Mouse (Mus musculus) limb, embryonic 14.5 days (tissue): Measurements from ENCODE around the gene Trappc3l. TPM values are rescaled to one million over a fixed set of nuclear protein-coding genes. Genes with fewer than 3 reads are reported as not detected.

Experiments used
- ATAC-seq: fragments of 200-750 bp; cut with Nextera tagmentation; 2 replicates; pipeline ENCODE4 v1.8.0; 2017; ENCODE audit warnings: low read depth, moderate number of reproducible peaks, moderate TSS enrichment; ENCODE audit not compliant: low FRiP score
- DNase-seq: peaks from one replicate; pipeline ENCODE4 v3.0.0-alpha.2; 2015; ENCODE audit warnings: low spot score
- H3K27ac ChIP-seq: fragments of 300-500 bp; sonication (generic); replicated peaks from 2 replicates; pipeline ENCODE4 v1.5.1; 2014; ENCODE audit warnings: low read depth, mild to moderate bottlenecking, low read length, moderate library complexity, mixed read lengths
- H3K27me3 ChIP-seq: fragments of 300-500 bp; sonication (generic); 2 replicates; pipeline ENCODE4 v1.6.1; 2014; ENCODE audit warnings: low read length, mixed read lengths; ENCODE audit not compliant: control insufficient read depth, insufficient read depth
- H3K36me3 ChIP-seq: fragments of 300-500 bp; sonication (generic); 2 replicates; pipeline ENCODE4 v1.6.1; 2014; ENCODE audit warnings: mild to moderate bottlenecking, low read length, moderate library complexity, mixed read lengths; ENCODE audit not compliant: control insufficient read depth, insufficient read depth
- H3K4me1 ChIP-seq: fragments of 300-500 bp; sonication (generic); 2 replicates; pipeline ENCODE4 v1.6.1; 2014; ENCODE audit warnings: antibody characterized with exemption, low read length, mixed read lengths; ENCODE audit not compliant: control insufficient read depth, insufficient read depth
- H3K4me2 ChIP-seq: fragments of 300-500 bp; sonication (generic); replicated peaks from 2 replicates; pipeline ENCODE4 v1.6.1; 2014; ENCODE audit warnings: low read depth, mild to moderate bottlenecking, low read length, moderate library complexity; ENCODE audit not compliant: severe bottlenecking
- H3K4me3 ChIP-seq: fragments of 300-500 bp; sonication (generic); replicated peaks from 2 replicates; pipeline ENCODE4 v1.5.1; 2014; ENCODE audit warnings: low read length
- H3K9ac ChIP-seq: fragments of 300-500 bp; sonication (generic); 2 replicates; pipeline ENCODE4 v1.6.1; 2014; ENCODE audit warnings: mild to moderate bottlenecking, low read depth, low read length, moderate library complexity; ENCODE audit not compliant: severe bottlenecking
- H3K9me3 ChIP-seq: fragments of 300-500 bp; sonication (generic); 2 replicates; pipeline ENCODE4 v1.6.1; 2016; ENCODE audit warnings: low read length; ENCODE audit not compliant: control insufficient read depth
- POLR2A ChIP-seq: fragments of 200-500 bp; IDR thresholded peaks from 2 replicates; pipeline ENCODE4 v1.8.0; 2012; ENCODE audit warnings: inconsistent platforms, mild to moderate bottlenecking, moderate library complexity, borderline replicate concordance; ENCODE audit not compliant: insufficient read depth, insufficient read length; ENCODE audit errors: extremely low read depth
- WGBS: fragments of 180-500 bp; shearing (Covaris S2); extraction: QIAGEN DNeasy Blood & Tissue Kit; methylation state at CpG from one replicate; pipeline ENCODE4 v1.1.7; 2014; 5-methylcytosine and 5-hydroxymethylcytosine counted together
- polyA plus RNA-seq, 2 experiments: library from polyadenylated mRNA; depleted of rRNA in 1 of 2; stranded (reverse) in 1 of 2; unstranded in 1 of 2; fragments of >200 nt; fragmentation: Nextera tagmentation in 1 of 2; extraction: Ambion mirVana in 1 of 2; gene quantifications; 2 replicates each; pipeline versions ENCODE4 v1.2.1 to v1.2.3; 2012 to 2014

The Trappc3l gene
- polyA plus RNA-seq, 2 experiments = not detected

- Histone ChIP-seq H3K9me3 (no peaks in the 10 kb centered on the region), H3K4me3 (no peak overlapping the region), H3K27ac (no peak overlapping the region), H3K36me3 (no peaks in the 10 kb centered on the region), H3K27me3 (no peaks in the 10 kb centered on the region), H3K4me2 (no peak overlapping the region), H3K4me1 (no peaks in the 10 kb centered on the region), H3K9ac (no peak overlapping the region)
- ATAC-seq (no peak), DNase-seq (no peak)
- 93% methylated on average over 1 of the region's 1 CpGs for WGBS
- no peak for TF ChIP-seq POLR2A
These were observed 49.1 kb downstream of the Trappc3l start for GRCm38 (mm10) chr10:34086514-34086913.

DNA sequence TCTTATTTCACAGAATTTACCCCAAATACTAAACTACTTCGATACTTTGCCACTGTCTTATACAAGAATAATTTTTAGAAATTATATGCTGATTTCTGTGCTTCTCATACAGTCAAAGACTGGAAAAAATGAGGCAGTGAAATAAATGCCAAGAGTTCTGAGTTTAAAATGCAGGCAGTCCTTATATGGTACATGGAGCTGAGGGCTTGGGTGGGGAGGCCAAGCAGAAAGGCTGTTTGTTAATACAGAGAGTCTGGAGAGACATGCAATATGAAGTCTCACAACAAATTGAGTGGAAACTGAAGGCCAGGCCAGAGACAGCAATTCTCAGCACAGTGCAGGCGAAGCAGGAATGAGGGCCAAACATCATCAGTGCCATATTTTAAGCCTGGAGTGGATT is 51.1 kb downstream of the Trappc3l start:
- WGBS = 93% methylated on average over 2 of the region's 2 CpGs
- no peak for ATAC-seq
- H3K27ac ChIP-seq = no peak overlapping the region

DNA sequence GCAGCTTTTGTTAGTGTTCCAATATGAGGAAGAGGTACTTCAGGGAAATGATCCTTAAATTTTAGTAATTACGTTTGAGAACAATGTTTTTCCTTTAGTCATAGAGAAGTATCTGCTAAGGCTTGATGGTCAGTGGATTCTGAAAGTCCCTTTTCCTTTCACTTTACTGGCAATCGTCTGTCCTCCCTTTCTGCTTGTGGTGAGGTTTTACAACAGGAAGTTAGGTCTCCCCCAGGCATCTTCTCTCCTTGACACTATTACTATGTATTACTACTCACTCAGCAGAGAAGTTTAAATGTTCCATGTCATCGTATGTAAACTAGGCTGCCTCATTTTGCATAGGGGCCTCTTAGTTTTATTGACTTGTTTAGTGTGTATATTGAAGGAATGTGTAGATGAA is 52.1 kb downstream of the Trappc3l start:
- no peak for ATAC-seq
- no peak overlapping the region for H3K4me2 ChIP-seq

More for the DNA sequence above, 51.1 kb downstream of the Trappc3l start:
- Histone ChIP-seq H3K4me3 (no peak overlapping the region), H3K9me3 (no peaks in the 10 kb centered on the region), H3K27me3 (no peaks in the 10 kb centered on the region), H3K4me2 (no peak overlapping the region), H3K9ac (no peak overlapping the region), H3K4me1 (no peaks in the 10 kb centered on the region), H3K36me3 (no peaks in the 10 kb centered on the region)
- no peak for TF ChIP-seq POLR2A
- no peak for DNase-seq

GRCm38 (mm10) chr10:34090481-34090880 is 53.1 kb downstream of the Trappc3l start:
- WGBS = 80% methylated on average over 1 of the region's 1 CpGs
- H3K36me3 ChIP-seq = no peaks in the 10 kb centered on the region
- no peaks in the 10 kb centered on the region for H3K27me3 ChIP-seq
- no peak for TF ChIP-seq POLR2A
- no peak overlapping the region for H3K9ac ChIP-seq
- H3K4me3 ChIP-seq = no peak overlapping the region
- no peak for DNase-seq
- ATAC-seq = no peak
- H3K27ac ChIP-seq = no peak overlapping the region
- no peaks in the 10 kb centered on the region for H3K4me1 ChIP-seq
- H3K9me3 ChIP-seq = no peaks in the 10 kb centered on the region
- H3K4me2 ChIP-seq = no peak overlapping the region

More for the DNA sequence above, 52.1 kb downstream of the Trappc3l start:
- Histone ChIP-seq H3K27me3 (no peaks in the 10 kb centered on the region), H3K27ac (no peak overlapping the region), H3K9me3 (no peaks in the 10 kb centered on the region), H3K4me1 (no peaks in the 10 kb centered on the region), H3K4me3 (no peak overlapping the region), H3K9ac (no peak overlapping the region), H3K36me3 (no peaks in the 10 kb centered on the region)
- no peak for TF ChIP-seq POLR2A
- DNase-seq = no peak
- WGBS = 45% methylated on average over 3 of the region's 3 CpGs

- Histone ChIP-seq H3K9ac (no peak overlapping the region), H3K4me1 (no peaks in the 10 kb centered on the region; the same call in 1 of the 2 replicates), H3K4me3 (no peak overlapping the region), H3K27ac (no peak overlapping the region), H3K4me2 (no peak overlapping the region), H3K27me3 (no peaks in the 10 kb centered on the region), H3K9me3 (no peaks in the 10 kb centered on the region), H3K36me3 (no peaks in the 10 kb centered on the region)
- no peak for TF ChIP-seq POLR2A
- 71% methylated on average over 5 of the region's 5 CpGs for WGBS
- ATAC-seq (no peak), DNase-seq (no peak)
These were observed 54.5 kb downstream of the Trappc3l start for GRCm38 (mm10) chr10:34091888-34092287.

DNA sequence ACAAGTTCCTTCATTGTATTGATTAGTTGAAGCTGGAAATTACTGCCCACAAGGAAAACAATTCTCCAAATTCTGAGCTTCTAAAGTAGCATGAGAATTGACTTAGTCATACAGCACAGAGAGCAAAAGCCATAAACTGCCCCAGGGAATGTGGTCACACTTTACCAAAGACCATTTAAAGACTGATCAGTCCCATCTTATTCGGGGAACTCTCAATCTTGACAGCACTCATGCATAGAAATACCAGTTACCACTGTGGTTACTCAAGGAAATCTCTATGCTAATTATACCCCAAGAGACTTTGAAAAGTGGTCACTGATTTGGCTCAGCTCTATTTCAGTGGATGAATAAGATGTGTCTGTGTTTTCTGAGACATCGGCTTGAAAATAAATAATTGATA is 57.8 kb downstream of the Trappc3l start:
- H3K27ac ChIP-seq = no peak overlapping the region
- H3K4me1 ChIP-seq = no peaks in the 10 kb centered on the region; the same call in 1 of the 2 replicates
- H3K27me3 ChIP-seq = no peaks in the 10 kb centered on the region
- TF ChIP-seq POLR2A = no peak
- no peaks in the 10 kb centered on the region for H3K36me3 ChIP-seq
- no peaks in the 10 kb centered on the region for H3K9me3 ChIP-seq
- no peak for ATAC-seq
- DNase-seq = no peak
- H3K4me2 ChIP-seq = no peak overlapping the region
- H3K9ac ChIP-seq = no peak overlapping the region
- no peak overlapping the region for H3K4me3 ChIP-seq
- 80% methylated on average over 2 of the region's 2 CpGs for WGBS
